Mouse (Mus musculus): Measurements from ENCODE around the gene Sec24c.

Sec24c gene

DNA sequence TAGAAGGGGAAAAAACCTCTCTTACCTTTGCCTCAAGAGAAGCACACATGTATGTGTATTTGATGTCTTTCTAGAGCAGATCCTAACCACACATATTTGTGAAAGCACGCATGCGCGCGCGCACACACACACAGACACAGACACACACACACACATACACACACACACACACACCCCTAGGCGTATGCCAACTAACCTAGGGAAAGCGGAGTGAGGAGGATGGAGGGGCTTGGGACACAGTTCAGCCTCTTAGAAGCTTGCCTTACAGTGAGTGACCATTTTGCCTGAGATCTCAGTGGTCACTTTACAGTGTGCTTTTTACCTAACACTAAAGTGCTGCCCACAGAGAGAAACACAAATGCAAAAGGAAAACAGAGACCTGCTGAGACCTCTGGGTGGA, 14.4 kb upstream of the Sec24c start:
- no peak for DNase-seq (ENCODE audit: low spot score in 2 of 2)

DNA sequence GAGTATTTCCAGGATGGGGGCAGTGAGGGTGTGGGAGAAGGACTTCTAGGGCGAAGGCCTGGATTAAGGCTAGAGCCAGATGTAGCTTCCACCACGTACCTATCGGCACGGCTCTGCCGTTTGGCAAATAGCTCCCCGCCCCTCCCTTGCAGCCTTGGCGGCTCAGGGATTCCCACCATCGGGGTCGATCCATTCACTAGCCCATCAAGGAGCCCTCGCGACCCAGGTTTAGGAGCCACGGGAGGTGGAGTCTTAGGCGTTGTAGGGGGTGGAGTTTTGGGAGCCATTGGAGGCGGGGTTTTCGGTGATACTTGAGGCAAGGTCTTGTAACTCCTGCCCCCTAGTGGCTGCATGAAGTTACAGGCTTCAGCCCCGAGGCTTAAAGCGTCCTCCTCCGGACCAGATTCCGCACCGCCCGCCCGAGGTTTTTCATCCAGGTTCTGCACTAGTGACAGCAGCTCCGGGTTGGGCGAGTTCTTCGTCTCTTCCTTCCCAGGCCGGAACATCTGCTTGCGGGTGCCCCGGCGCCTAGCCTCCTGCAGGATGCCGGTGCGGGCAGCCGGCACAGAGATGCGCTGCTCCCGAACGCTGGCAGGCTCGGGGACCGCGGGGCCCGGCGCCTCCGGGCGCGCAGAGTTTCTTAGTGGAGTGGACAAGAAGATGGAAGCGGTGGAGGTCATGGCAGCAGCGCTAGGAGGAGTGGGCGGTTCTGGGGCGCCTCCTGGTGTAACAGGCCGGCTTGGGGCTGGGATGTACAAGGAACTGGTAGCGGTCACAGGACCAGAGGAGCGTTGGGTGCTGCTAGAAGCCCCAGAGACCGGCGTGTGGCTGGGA, 13.1 kb upstream of the Sec24c start:
- DNase-seq (ENCODE audit: low spot score in 2 of 2): peak; percentile 88 to 92

DNA sequence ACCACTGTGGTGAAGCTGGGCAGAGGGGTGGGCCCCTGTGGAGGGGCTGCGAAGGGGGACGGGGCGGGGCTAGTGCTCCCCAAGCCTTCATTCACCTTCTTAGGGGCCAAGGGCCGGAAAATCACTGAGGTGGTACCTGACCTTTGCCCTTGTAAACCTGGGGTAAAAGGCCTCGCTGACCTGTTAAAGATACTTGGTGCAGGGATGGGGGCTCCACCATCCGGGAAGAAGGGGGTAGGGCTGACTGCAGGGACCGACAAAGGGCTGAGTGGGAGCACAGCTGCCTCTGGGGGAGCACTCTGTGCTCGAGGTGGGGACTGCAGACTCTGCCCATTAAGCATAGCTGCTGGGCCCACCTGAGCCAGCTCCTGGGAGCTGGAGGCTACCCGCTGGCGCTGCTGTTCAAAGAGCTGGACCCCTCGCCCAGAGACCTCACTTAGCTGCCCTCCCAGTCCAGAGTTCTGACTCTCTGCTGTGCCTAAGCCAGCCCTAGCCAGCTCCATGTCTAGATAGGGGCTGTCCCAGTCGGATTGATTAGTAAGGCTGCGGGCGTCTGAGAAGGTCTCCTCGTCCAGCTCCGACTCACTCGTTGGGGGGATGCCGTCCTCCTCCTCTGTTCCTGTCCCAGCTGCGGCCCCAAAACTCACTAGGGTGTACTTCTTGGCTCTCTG, 12.3 kb upstream of the Sec24c start:
- no peak for DNase-seq (ENCODE audit: low spot score in 2 of 2)

DNA sequence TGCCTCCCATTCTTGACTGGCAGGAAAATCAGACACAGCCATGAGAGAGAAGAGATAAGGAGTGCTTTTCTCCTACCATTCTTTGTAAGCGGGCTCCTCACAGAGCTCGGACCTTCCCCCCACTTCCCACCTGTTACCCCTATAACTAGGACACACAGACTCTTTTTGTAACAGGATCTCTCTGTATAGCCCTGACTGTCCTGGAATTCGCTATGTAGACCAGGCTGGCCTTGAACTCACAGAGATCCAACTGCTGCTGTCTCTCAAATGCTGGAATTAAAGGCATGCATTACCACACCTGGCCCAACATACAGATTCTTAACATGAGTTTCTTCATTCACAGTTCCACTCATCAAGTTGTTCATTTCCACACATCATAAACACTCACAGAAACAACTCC, 11.4 kb upstream of the Sec24c start:
- no peak for DNase-seq (ENCODE audit: low spot score in 2 of 2)

DNA sequence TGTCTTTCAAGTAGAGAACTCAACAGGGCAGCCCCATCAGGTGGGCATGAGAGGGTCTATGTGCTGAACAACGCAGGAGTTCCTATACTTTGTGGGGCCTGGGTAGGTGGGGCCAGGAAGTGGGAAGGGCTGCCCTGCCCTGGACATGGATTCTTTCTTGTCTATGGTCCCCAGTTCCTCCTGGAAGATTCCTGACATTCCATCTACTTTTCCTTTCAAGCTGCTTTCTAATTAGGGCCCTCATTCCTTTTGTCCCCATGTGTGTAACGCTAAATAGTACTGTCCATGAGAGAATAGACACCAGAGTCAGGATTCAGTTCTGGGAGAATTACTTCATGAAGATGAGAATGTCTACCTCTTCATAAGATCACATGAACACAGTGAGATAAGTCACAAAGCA, 10.5 kb upstream of the Sec24c start:
- no peak for DNase-seq (ENCODE audit: low spot score in 2 of 2)

DNA sequence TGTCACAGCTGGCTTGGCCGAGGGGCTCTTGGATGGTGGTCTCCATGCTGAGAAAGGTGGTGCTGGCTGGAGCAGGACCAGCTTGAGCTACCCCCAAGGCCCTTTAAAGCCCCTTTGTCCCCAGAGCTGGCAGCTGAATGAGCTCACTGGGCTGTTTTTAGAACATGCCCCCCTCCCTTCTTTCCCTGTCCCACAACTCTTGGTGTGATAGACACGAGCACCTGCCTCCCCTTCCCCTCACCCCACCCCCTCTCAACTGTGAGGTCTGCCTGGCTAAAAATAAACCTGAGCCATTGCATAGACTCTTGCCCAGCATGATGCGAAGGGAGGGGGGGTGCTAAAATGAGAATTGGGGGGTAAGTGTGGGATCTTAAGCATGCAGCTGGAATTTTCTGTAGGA, 9.7 kb upstream of the Sec24c start:
- no peak for DNase-seq (ENCODE audit: low spot score in 2 of 2)

DNA sequence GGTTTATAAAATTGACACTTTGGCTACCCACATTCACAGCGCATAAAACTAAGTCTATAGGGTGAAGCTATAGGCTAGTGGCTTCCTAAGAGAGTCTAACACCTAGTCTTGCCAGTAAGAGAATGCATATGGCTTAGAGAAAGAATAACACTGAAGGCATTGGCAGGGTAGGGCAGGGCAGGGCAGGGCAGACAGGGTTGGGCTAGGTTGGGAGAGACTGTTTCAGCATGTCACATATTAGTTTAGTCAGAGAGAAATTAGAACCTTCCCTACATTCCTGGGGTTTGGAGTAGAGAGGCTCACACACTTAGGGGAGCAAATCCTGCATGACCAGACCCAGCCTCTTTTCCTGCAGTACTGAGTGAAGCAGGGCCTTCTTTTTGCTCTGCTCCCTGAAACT, 6.6 kb upstream of the Sec24c start:
- no peak for DNase-seq (ENCODE audit: low spot score in 2 of 2)

DNA sequence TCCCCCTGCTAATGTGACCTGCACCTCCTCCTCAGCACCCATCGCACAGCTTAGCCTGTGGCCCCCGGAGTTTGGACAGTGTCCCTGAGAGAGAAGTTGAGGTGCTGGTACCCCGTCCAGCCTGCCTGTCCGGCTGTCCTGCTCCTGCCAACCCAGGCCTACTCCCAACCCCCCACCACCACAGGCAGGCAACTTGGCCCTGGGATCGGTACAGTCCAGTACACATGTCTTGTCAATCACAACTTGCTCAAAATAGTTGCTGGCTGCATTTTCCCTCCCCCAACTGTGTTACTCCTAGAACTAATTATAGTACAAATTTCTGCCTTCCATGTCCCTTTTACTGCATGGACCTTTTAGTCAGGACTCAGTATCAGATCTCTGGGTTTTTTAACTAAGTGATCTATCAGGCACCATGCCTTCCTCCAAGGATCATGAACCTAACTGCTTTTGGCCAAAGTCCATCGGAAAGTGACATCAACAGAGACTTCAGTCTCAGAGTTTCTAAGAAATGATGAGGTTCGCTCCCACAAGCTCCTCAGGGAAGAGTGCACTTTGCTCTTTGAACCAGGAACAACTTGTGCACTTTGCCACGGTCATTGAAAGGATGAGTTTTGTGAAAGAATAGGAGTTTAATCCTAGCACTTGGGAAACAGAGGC, 5.8 kb upstream of the Sec24c start, which contains the start of gene Synpo2l:
Gene Synpo2l, minus strand, starts transcription at position 201 of the 657 bp plus-strand sequence.
- DNase-seq (ENCODE audit: low spot score in 2 of 2): no peak

DNA sequence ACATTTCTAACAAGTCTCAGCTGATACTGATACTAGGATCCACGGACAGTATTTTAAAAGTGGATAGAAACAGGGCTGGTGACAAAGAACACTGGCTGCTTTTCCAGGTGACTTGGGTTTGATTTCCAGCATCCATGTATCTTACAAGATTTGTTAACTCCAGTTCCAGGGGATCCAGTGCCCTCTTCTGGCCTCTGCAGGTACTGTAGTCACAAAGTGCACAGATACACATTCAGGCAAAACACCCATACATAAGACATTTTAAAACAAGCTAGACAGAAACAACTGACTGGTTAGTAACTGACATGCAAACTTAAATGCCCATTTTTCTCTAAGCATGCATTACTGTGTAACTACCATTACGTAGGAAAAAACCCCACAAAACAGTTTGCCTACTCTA, 1.1 kb upstream of the Sec24c start:
- DNase-seq (ENCODE audit: low spot score in 2 of 2): peak in 1 of 2 experiments; percentile 36

DNA sequence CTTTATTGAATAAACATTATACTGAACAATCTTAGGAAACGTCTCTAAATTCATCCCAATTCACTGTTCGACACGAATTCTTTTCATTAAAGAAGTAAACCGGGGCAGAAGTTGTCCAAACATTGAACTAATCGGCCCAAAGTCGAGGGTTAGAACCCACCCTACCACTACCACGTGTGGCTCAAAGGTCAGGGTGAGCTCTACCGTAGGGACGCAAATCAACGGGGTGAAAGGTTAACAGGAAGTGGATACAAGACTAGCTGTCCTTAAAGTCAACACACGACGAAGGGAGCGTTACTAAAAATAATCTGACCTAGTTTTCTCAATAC, 409 bp upstream of the Sec24c start:
- no peak for DNase-seq (ENCODE audit: low spot score in 2 of 2)

DNA sequence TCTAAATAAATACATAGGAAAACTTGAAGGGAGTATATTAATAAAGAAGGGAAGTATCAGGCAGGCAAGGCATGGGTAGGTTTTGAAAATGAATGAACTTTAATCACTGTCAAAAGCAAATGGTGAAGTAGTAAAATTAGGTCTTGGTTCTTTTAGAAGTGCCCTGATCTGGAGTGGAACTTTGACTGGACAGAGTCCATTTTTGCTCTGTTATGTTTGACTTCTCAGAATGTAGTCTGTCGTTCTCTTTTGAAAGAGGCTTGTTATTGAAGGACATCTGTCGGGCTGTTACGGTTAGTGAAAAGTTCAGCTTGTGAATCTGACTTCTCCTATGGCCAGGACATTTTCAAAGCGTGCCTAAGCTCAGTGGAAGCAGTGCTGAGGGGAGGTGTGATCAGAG, 3.8 kb downstream of the Sec24c start:
- no peak for DNase-seq (ENCODE audit: low spot score in 2 of 2)

DNA sequence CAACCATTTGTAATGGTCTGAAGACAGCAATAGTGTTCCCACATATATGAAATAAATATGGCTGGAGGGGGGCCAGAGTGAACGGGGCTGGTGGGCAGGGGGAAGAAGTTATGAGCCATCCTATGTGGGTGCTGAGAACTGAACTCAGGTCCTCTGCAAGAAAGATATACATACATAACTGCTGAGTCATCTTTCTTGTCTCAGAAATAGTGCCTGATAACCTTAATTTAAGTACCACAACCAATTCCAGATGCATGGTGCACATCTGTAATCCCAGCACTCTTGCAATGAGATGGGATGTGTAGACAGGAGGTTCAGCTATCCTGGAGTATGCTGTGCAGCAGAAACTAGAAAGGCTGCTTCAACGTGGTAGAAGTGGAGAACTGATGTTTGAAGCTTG, 7.6 kb downstream of the Sec24c start:
- DNase-seq (ENCODE audit: low spot score in 2 of 2): no peak

DNA sequence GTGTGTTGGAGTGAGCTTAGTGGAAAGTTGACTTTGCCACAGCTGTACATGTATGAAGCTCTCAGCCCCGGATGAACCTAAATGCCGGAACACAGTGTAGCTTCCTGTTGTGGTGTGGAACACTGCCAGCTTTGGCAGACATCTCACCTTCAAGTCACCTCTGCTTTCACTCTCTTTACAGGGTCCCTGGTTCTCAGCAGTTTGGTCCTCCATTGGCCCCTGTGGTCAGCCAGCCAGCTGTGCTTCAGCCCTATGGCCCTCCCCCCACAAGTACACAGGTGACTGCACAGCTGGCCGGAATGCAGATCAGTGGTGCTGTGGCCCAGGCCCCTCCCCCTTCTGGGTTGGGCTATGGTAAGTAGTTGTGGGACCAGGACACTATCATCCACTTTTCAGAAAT, 8.4 kb downstream of the Sec24c start:
- DNase-seq (ENCODE audit: low spot score in 2 of 2): peak; percentile 79

DNA sequence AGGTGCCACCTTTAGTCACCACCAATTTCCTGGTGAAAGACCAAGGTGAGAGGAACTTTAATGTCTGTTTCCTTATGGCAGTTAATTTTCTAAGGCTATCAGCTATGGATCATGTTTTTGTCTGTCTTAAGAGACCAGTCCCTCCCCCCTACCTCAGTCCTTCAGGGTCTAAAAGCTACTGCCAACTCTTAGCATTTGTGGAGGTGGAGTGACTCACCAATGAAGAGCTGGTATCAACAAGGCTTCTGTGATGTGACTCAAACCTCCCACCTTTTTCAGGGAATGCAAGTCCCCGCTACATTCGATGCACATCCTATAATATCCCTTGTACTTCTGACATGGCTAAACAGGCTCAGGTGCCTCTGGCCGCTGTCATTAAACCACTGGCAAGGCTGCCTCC, 12.5 kb downstream of the Sec24c start:
- DNase-seq (ENCODE audit: low spot score in 2 of 2): no peak

DNA sequence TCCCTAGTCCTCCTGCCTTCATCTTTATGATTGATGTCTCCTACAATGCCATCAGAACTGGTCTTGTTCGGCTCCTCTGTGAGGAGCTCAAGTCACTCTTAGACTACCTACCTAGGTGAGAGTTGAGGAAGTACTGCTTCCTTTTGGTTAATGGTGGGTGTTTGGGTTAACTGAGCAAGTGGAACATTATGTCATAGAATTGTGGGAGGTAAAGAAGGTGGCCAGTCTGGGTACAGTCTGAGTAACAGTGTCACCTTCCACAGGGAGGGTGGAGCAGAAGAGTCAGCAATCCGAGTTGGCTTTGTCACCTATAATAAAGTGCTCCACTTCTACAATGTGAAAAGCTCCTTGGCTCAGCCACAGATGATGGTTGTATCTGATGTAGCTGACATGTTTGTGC, 14.9 kb downstream of the Sec24c start:
- peak; percentile 25 to 46 for DNase-seq (ENCODE audit: low spot score in 2 of 2)

DNA sequence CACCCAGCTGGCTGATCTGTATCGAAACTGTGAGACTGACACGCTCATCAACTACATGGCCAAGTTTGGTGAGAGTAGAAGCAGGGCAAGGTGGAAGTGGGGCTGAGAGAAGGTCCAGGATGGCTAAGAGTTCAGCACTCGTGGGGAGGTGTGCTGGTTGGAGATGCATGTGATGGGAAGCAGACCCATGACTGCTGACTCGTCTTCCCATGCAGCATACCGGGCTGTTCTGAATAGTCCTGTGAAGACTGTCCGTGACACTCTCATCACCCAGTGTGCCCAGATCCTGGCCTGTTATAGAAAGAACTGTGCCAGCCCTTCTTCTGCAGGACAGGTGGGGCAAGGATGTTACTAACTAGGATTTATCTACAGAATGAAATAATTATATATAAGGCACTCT, 17.7 kb downstream of the Sec24c start:
- DNase-seq (ENCODE audit: low spot score in 2 of 2): no peak

DNA sequence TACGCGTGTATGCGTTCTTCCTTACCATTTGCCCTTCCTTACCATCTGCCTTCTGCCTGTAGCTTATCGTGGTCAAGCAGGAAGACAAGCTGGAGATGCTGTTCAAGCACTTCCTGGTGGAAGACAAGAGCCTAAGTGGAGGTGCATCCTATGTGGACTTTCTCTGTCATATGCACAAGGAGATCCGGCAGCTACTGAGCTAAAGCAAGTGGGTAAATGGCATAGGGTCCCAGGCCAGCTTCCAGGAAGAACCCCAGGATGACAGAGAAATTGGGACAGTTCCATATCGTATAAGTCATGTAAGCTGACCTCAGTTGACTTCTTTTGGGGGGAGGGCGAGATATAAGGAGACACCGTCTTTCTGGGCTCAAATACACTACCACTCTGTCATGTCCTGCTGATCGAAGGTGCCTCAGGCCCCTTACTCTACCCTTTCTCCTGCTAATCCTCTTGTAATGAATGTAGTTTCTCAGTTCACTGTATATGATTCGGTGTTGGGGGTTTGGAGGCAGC, 19.5 kb downstream of the Sec24c start:
- DNase-seq (ENCODE audit: low spot score in 2 of 2): no peak

DNA sequence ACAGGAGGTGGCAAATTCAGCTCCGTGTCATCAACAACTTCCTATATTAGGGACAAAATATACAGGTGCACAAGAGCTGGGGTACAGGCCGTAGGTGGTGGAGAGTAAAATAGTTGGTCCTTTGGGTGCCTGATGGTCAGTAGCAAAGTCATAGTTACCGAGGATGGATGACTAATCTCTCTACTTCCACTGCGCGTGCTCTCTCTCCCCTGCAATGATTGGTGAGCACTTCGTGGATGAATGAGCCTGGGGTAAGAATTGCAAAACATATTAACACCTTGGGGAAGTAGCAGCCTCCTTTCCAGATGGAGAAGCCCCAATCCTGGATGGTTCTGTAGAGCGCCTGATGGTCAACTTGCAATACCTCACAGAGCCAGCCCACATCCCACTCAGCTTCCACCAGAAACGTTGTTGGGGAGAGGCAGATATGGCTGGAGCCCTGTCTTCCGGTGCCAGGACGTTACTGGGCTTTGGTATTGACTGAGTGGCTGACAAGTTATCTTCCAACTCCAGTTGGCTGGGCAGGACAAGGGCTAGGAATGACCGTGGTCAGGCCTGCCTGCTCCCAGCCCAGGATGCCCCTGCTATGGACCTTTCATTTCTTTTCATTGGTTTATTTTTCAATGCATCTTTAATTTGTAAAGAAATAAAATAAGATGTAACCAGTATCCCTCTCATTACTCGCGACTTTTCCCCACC, 20.2 kb downstream of the Sec24c start:
- DNase-seq (ENCODE audit: low spot score in 2 of 2): peak in 1 of 2 experiments; percentile 14

DNA sequence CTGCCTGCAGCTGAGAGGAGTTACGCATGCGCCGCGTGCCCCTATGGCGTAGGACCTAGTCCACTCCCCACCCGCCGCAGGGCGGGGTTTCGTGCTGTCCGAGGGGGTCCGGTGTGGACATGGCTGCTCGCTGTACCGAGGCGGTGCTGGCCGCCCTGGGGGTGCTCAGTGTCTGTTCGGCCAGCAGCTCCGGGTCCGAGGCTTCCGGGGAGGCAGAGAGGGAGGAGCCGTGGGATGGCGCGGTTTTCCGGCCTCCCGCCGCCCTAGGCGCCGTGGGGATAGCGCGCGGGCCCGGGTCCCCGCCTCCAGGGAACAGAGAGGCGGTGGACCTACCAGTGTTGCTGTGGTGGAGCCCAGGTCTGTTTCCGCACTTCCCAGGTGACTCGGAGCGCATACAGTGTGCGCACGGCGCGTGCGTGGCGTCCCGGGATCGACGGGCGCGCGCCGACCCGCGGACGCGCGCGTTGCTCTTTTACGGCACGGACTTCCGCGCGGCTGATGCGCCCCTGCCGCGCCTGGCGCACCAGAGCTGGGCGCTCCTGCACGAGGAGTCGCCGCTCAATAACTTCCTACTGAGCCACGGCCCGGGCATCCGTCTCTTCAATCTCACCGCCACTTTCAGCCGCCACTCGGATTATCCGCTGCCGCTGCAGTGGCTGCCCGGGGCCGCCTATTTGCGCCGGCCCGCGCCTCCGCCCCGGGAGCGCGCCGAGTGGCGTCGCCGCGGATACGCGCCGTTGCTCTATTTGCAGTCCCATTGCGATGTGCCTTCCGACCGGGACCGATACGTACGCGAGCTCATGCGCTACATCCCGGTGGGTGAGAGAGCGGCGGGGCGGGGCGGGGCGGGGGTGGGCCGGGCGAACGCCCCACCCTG, 21.0 kb downstream of the Sec24c start, which contains the start of gene Fut11:
Gene Fut11, plus strand, starts transcription at position 85 of the 877 bp plus-strand sequence.
- peak; percentile 82 to 86 for DNase-seq (ENCODE audit: low spot score in 2 of 2)

DNA sequence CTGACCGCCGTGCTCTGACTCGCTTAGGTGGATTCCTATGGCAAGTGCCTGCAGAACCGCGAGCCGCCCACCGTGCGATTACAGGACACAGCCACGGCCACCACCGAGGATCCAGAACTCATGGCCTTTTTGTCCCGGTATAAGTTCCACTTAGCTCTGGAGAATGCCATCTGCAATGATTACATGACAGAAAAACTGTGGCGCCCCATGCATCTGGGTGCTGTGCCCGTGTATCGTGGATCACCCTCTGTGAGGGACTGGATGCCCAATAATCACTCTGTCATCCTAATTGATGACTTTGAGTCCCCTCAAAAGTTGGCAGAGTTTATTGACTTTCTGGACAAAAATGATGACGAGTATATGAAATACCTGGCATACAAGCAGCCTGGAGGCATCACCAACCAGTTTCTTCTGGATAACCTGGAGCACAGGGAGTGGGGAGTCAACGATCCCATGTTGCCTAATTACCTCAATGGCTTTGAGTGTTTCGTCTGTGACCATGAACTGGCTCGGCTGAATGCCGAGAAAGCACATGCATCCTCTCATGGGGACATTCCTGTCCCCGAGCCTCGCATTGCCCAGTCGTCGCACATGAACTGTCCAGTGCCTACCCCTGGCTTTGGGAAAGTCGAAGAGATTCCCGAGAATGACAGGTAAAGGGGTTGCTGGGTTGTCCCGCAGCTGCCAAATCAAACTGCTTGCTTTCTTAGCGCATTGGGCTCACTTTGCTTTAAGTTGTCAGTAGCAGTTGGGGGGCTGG, 21.8 kb downstream of the Sec24c start:
- DNase-seq (ENCODE audit: low spot score in 2 of 2): no peak

Measured in spleen, postnatal 36 days (tissue).